Mouse (Mus musculus): ENCODE data around the gene Traf3ip1.

DNA sequence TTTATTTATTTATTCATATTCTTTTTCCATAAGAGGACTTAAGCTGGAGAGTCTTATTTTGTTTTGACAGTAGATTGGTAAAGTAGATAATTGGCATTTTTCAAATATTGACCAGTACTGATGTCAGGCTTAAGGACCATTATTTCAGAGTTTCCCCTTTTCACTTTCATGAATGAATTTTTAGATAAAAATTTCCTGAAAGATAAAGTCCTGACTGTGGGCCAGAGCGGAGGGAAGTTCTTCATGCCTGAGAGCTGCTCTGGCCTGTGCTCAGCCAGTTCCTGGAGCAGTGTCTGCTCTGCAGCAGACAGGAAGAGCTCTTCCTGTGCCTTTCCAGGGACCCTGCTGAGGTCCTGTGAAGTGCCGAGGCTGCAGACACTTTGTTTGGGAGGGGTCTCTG lies 62.7 kb downstream of the Traf3ip1 start:
- TF ChIP-seq POLR2AphosphoS5 (IDR thresholded peaks at IDR 0.05; ENCODE audit: borderline replicate concordance, low read depth, low read length): no peak
- no peak for TF ChIP-seq SIN3A (IDR thresholded peaks at IDR 0.05; ENCODE audit: low read length)
- no peak for TF ChIP-seq CTCF (IDR thresholded peaks at IDR 0.05 in 2 of 3, conservative IDR thresholded peaks at IDR 0.05 in 1 of 3; ENCODE audit: control insufficient read depth in 1 of 3, insufficient read depth in 1 of 3, low read depth in 2 of 3, low read length in 3 of 3, poor library complexity in 1 of 3, severe bottlenecking in 1 of 3)
- no peak for TF ChIP-seq POLR2A (IDR thresholded peaks at IDR 0.05; ENCODE audit: control insufficient read depth in 1 of 2, insufficient read depth in 1 of 2, low read depth in 1 of 2, low read length in 2 of 2, poor library complexity in 1 of 2)
- TF ChIP-seq CHD1 (IDR thresholded peaks at IDR 0.05; ENCODE audit: low read depth, low read length): 0 out of 2 replicates have a peak, but pooled peaks have one; percentile 47
- TF ChIP-seq GATA1 (IDR thresholded peaks at IDR 0.05; ENCODE audit: low read depth, low read length): peak; percentile 54
- TF ChIP-seq RAD21 (IDR thresholded peaks at IDR 0.05; ENCODE audit: low read depth, low read length): no peak

Data from MEL (cell line).